Mouse (Mus musculus) testis, adult 2 months (tissue): Measurements from ENCODE around the gene Speg. TPM values are rescaled to one million over a fixed set of nuclear protein-coding genes. Genes with fewer than 3 reads are reported as not detected.

Experiments used
- H3K27ac ChIP-seq: fragments of 200-500 bp; 2 replicates; pipeline ENCODE4 v1.5.1; 2012; ENCODE audit warnings: low read depth, low read length; ENCODE audit not compliant: control insufficient read depth, insufficient read depth
- H3K27me3 ChIP-seq: fragments of 200-500 bp; 2 replicates; pipeline ENCODE4 v1.6.1; 2012; ENCODE audit warnings: mild to moderate bottlenecking, low read length, moderate library complexity; ENCODE audit not compliant: control insufficient read depth, insufficient read depth
- H3K36me3 ChIP-seq: fragments of 200-500 bp; 2 replicates; pipeline ENCODE4 v1.6.1; 2012; ENCODE audit warnings: mild to moderate bottlenecking, low read length; ENCODE audit not compliant: control insufficient read depth, insufficient read depth
- H3K4me1 ChIP-seq: fragments of 200-500 bp; 2 replicates; pipeline ENCODE4 v1.6.1; 2012; ENCODE audit warnings: low read length; ENCODE audit not compliant: control insufficient read depth, insufficient read depth
- H3K4me3 ChIP-seq: fragments of 200-500 bp; 2 replicates; pipeline ENCODE4 v1.5.1; 2012; ENCODE audit warnings: low read depth, mild to moderate bottlenecking, low read length, moderate library complexity, mixed read lengths; ENCODE audit not compliant: control insufficient read depth
- CTCF ChIP-seq: fragments of 200-500 bp; IDR thresholded peaks from 2 replicates; pipeline ENCODE4 v1.5.1; 2012; ENCODE audit warnings: low read depth, mild to moderate bottlenecking, inconsistent platforms, low read length, moderate library complexity; ENCODE audit not compliant: control insufficient read depth, insufficient read depth, insufficient replicate concordance
- POLR2A ChIP-seq: fragments of 200-500 bp; IDR thresholded peaks from 2 replicates; pipeline ENCODE4 v1.6.1; 2012; ENCODE audit warnings: low read depth, mild to moderate bottlenecking, inconsistent platforms, low read length, moderate library complexity; ENCODE audit not compliant: control insufficient read depth
- polyA plus RNA-seq: library from polyadenylated mRNA; depleted of rRNA; stranded (reverse); fragments of >200 nt; gene quantifications from 2 replicates; pipeline ENCODE4 v1.2.3, GENCODE M21; 2012

Speg gene
- polyA plus RNA-seq, 1 experiment = 1.4 TPM

DNA sequence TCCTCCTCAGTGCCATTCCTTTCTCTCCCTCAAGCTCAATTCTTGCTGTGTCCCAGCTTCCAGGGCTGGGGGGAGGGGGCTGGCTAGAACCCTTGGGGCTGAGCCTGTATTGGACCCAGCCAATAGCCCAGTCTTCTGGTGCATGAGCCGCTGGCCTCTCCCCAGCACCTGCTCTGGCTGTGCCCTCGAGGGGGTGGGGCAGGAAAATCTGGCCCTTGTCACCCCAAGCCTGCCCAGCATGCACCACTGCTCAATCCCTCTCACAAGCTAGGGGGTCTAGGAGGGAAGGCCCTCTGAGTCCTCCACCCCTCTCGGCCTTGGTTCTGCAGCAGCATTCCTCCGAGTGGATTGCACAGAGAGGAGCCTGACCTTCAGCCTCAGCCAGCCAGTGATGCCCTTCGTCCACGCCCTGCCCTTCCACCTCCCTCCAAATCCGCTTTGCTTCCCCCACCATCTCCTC, 12.4 kb downstream of the Speg start:
- H3K4me3 ChIP-seq = no peak overlapping the region
- no peaks in the 10 kb centered on the region for H3K36me3 ChIP-seq
- H3K27ac ChIP-seq = no peak overlapping the region
- peaks cover 18% of the 10 kb centered on the region for H3K4me1 ChIP-seq
- TF ChIP-seq POLR2A = no peak
- no peak for TF ChIP-seq CTCF
- H3K27me3 ChIP-seq = peaks cover 2% of the 10 kb centered on the region; the same call in 1 of the 2 replicates

DNA sequence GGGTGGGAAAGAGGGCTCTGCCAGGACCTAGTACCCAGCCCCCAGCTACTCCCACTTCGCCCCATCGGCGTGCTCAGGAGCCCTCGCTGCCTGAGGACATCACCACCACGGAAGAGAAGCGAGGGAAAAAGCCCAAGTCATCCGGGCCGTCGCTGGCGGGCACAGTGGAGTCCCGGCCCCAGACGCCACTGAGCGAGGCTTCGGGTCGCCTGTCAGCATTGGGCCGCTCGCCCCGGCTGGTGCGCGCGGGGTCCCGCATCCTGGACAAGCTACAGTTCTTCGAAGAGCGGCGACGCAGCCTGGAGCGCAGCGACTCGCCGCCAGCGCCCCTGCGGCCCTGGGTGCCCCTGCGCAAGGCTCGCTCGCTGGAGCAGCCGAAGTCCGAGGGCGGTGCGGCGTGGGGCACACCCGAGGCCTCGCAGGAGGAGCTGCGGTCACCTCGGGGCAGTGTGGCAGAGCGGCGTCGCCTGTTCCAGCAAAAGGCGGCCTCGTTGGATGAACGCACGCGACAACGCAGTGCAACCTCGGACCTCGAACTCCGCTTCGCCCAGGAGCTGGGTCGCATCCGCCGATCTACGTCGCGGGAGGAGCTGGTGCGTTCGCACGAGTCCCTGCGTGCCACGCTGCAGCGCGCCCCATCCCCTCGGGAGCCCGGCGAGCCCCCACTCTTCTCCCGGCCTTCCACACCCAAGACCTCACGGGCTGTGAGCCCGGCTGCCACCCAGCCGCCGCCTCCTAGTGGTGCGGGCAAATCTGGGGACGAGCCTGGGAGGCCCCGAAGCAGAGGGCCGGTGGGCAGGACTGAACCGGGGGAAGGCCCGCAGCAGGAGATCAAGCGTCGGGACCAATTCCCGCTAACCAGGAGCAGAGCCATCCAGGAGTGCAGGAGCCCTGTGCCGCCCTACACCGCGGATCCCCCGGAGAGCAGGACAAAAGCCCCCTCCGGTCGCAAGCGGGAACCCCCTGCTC, 13.1 kb downstream of the Speg start:
- Histone ChIP-seq H3K4me3 (no peak overlapping the region; the same call in 1 of the 2 replicates), H3K27ac (no peak overlapping the region), H3K4me1 (peaks cover 17% of the 10 kb centered on the region), H3K36me3 (no peaks in the 10 kb centered on the region), H3K27me3 (no peaks in the 10 kb centered on the region)
- TF ChIP-seq POLR2A = no peak
- TF ChIP-seq CTCF = no peak

DNA sequence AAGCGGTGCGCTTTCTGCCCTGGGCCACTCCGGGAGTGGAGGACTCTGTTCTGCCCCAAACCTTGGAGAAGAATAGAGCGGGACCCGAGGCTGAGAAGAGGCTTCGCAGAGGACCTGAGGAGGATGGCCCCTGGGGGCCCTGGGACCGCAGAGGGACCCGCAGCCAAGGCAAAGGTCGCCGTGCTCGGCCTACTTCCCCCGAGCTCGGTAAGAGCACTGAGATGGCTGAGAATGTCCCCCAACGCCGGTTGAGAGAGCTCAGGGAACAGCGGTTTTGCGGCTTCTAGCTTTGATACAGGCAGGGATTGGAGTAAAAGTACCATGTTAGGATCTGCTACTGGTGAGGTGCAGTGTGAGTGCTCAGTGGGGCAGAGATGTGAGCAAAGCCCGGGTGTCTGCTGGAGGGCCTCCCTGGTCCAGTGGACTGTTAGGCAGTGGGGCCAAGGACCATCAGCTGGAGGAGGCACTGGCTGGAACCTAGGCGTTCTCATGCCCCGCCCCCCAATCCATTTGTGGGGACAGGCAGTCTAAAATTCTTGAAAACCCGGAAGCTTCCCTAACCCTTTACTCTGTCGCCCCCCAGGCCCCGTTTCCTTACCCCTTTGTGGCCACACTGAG, 13.9 kb downstream of the Speg start:
- no peak overlapping the region for H3K4me3 ChIP-seq
- peaks cover 17% of the 10 kb centered on the region for H3K4me1 ChIP-seq
- H3K27ac ChIP-seq = no peak overlapping the region
- TF ChIP-seq POLR2A = no peak
- no peak for TF ChIP-seq CTCF
- H3K27me3 ChIP-seq = no peaks in the 10 kb centered on the region
- no peaks in the 10 kb centered on the region for H3K36me3 ChIP-seq

DNA sequence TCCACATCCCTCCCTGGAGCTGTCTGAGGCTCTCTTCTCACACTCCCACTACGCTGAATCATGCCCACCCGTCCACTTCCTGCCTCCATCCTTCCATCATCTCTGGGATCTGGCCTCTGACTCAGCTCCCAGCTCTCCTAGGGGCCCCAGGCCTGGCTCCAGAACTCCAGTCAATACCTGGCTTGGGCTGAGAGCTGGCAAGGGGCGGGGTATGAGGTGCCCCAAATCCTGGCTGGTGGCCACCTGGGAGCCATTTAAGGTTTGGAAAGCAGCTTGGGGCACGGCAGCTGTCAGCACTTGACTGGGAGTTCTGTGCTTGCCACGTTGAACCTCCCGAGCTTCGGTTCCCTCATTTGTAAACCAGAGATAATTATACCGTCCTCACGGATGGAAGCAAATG, 18.0 kb downstream of the Speg start:
- no peak overlapping the region for H3K27ac ChIP-seq
- no peaks in the 10 kb centered on the region for H3K36me3 ChIP-seq

DNA sequence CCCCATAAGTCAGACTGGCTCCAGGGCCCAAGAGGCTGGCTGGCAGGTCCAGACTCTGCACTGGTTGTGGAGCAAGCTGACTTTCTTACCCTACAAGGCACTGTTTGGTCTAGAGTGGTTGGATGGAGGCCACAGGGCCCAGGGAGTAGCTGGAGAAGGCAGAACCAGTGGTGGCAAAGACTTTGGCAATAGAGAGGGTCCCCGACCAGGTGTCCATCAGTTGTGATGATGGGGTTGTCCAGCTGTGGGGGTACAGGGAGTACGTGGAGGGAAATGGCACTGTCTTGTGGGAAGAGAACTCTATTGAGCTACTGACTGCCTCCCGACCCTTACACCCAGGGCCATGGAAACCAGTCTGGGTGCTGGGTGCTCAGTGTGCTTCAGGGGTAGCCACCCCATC, 18.7 kb downstream of the Speg start:
- H3K4me3 ChIP-seq = no peak overlapping the region
- H3K27ac ChIP-seq = no peak overlapping the region
- no peaks in the 10 kb centered on the region for H3K36me3 ChIP-seq
- TF ChIP-seq POLR2A (no peak), CTCF (no peak)
- H3K4me1 ChIP-seq = peaks cover under 1% of the 10 kb centered on the region
- no peaks in the 10 kb centered on the region for H3K27me3 ChIP-seq

More for the DNA sequence above, 18.0 kb downstream of the Speg start:
- TF ChIP-seq CTCF (no peak), POLR2A (no peak)
- H3K4me1 ChIP-seq = peaks cover 7% of the 10 kb centered on the region
- no peaks in the 10 kb centered on the region for H3K27me3 ChIP-seq
- H3K4me3 ChIP-seq = no peak overlapping the region

DNA sequence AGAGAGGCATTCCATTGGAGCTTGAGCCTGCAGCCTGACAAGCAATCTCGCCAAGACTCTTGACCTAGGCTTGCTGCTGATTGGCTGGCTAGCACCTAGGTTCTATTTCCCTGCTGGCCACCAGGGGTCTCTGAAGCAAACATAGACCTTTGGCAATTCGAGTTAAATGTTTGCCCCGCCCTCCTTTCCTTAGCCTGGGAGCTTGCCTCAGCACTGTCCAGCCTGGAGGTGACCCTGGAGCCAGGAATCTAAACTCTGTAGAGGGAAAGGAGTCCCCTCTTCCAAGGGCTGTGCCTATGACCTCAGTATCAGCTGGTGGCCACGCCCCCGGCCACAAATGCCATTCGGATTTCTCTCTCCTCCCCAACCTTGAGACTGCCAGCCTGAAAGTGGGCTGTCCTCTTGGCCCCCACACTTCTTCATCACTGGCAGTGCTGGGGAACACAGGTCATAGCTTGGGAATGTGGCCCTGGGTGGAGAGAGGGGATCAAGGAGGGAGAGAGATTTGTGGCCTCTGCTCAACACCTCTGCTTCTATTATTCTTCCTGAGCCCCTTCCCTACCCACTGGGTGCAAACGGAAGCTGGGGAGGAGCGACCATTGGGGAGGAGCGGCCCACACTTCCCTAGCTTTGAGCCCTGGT, 23.8 kb downstream of the Speg start:
- peaks cover 8% of the 10 kb centered on the region for H3K4me1 ChIP-seq
- no peak overlapping the region for H3K27ac ChIP-seq
- no peaks in the 10 kb centered on the region for H3K27me3 ChIP-seq
- no peak overlapping the region for H3K4me3 ChIP-seq
- no peaks in the 10 kb centered on the region for H3K36me3 ChIP-seq
- TF ChIP-seq POLR2A = no peak
- TF ChIP-seq CTCF = no peak
